Mouse (Mus musculus): ENCODE measurements around the gene Parg. TPM values are rescaled to one million over a fixed set of nuclear protein-coding genes. Genes with fewer than 3 reads are reported as not detected.
"Not testable (repeated sequence)": the region's sequence is repeated elsewhere in the genome, so short reads cannot be mapped to it uniquely, and the experiment has no call there.

Gene Parg
- 10 to 100 TPM; 37.3 to 42.6 (median 38.8) TPM for total RNA-seq (2022)

GRCm38 (mm10) chr14:32201791-32202451 is at the start of gene Parg, which contains the start of gene Timm23:
Gene Parg, plus strand, starts transcription at chr14:32201949.
Gene Timm23, minus strand, starts transcription at chr14:32201898.
- DNase-seq (ENCODE audit: low spot score in 2 of 2), result peak; percentile 78 to 79

DNA sequence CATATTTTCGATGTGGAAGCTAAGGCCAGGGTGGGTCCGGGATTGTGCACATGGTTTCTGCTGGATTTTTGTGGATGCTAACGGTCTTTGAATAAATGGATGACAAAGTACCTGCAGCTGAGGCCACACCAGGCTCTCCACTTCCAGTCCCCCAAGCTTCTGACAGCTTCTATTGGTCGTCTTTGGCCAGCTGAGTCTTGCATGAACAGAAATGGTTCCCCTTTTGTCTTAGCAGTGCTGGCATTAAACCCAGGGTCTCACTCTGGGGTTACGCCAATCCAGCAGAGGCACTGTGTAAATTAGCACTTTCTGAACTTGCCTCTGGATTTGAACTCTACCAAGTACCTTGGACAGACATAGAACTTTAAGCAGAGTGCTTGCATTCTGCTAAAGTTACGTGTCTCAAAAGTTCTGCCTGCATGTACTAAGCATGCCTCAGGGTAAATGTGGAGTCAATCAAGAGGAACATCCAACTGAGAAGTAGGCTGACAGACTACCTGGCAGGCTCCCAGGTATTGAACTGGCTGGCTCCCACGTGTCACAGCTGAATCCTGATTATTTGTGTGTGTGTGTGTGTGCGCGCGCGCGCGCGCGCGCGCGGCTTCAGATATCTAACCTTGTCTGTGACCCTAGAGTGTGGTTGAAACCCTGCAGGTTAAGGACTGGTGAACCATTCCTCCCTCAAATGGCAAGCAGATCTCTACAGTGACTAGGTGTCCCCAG is 49.3 kb upstream of the Parg start:
- no peak for DNase-seq (ENCODE audit: low spot score in 2 of 2)

GRCm38 (mm10) chr14:32153156-32153555 is 48.6 kb upstream of the Parg start:
- DNase-seq (ENCODE audit: low spot score in 2 of 2), result no peak

- no peak for DNase-seq (ENCODE audit: low spot score in 2 of 2)
Observed at GRCm38 (mm10) chr14:32154758-32155157, 47.0 kb upstream of the Parg start.

DNA sequence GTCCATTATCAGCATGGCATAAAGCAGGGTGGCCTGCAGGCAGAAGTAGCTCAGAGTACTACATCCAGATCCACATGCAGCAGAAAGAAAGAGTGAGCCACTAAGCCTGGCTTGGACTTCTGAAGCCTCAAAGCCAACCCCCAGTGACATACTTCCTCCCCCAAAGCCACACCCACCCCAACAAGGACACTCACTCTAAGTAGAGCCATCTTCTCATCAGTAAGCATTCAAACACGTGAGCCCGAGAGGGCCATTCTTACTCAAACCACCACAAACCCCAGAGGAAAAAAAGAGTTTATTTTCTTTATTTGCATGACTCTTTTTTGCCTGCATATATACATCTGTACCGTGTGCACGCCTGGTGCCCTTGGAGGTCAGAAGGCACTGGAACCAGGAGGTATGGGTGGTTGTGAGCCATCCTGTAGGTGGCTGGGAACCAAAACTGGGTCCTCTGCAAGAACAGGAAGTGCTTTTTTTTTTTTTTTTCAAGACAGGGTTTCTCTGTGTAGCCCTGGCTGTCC is 42.5 kb upstream of the Parg start:
- peak in 1 of 2 experiments; percentile 8 for DNase-seq (ENCODE audit: low spot score in 2 of 2)

- peak; percentile 97 to 98 for DNase-seq (ENCODE audit: low spot score in 2 of 2)
Observed at GRCm38 (mm10) chr14:32159690-32160246, 42.0 kb upstream of the Parg start, which contains the start of gene Ncoa4. Gene Ncoa4, plus strand, starts transcription at chr14:32159865.

DNA sequence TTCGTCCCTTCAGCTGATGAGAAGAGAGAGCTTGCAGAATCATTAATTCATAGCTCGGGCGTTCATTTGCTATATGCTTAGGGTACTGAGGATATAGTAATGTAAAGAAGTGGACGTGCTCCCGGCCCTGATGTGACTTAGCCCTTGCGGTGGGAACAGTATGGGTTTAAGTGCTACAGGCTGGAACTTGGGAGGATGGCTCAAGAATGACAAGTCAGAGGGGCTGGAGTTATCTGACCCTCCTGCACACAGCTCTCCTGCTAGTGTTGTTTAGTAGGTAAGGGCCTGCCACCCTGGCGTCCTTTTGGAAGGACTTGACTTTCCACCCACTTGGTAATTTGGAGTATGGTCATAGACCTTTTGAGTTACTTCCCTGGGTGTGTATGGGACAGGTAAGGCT is 41.2 kb upstream of the Parg start:
- no peak for DNase-seq (ENCODE audit: low spot score in 2 of 2)

- no peak for DNase-seq (ENCODE audit: low spot score in 2 of 2)
Observed at GRCm38 (mm10) chr14:32161090-32161885, 40.5 kb upstream of the Parg start.

GRCm38 (mm10) chr14:32162231-32162630 is 39.5 kb upstream of the Parg start:
- DNase-seq (ENCODE audit: low spot score in 2 of 2), result no peak

- no peak for DNase-seq (ENCODE audit: low spot score in 2 of 2)
Observed at GRCm38 (mm10) chr14:32163203-32163888, 38.4 kb upstream of the Parg start.

GRCm38 (mm10) chr14:32164173-32165051 is 37.3 kb upstream of the Parg start:
- DNase-seq (ENCODE audit: low spot score in 2 of 2), result no peak

DNA sequence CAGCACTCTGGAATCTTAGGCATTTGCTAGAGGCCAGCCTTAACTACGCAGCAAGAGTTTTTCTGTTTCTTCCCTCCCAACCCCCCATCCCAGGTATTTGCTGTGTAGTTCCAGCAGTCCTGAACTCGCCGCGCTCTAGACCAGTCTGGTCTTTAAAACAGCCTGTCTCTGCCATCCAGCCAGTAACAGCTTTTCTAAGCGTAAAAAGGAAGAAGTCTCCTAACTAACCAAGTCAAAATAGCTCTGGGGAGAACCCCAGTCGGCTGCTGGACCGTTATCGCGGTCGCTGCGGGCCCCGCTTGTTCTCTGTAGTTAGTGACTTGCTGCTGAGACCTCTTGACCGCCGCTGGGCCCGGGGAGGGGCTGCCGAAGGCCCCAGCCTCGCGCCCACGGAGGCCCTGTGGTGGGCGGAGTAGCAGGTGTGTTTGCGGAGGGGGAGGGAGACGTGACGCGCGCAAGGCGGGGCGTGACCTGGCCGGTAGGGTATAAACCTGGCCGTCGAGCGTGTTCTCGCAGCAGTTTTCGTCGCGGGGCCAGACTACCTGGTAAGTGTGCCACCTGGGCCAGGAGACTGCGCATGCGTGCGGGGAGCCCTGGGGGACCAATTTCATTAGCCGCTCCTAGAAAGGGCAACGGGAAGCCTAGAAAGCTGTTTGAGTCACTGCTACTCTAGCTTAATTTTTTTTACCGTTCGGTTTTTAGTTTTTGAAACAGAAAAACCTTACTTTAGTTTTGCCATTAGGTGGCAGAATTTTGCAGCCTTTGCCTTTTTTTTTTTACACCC is 36.3 kb upstream of the Parg start:
- peak; percentile 20 to 29 for DNase-seq (ENCODE audit: low spot score in 2 of 2)

- DNase-seq (ENCODE audit: low spot score in 2 of 2), result no peak
Observed at GRCm38 (mm10) chr14:32166062-32166441, 35.7 kb upstream of the Parg start.

DNA sequence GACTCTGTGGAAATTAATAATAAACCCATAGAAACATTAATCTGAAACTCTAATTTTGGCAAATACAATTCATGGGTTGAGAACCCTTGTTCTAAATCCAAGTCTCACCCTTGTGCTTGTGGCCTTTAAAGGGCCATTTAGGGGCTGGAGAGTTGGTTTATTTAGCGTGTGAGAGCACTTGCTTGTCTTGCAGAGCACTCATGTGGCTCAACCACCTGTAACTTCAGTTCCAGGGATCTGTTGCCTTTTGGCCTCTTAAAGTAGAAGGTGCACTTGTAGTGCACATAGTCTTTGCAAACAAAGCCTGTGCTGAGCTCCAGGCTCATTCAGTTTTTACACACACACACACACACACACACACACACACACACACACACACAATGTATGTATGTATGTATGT is 34.9 kb upstream of the Parg start:
- no peak for DNase-seq (ENCODE audit: low spot score in 2 of 2)

- no peak for DNase-seq (ENCODE audit: low spot score in 2 of 2)
Observed at GRCm38 (mm10) chr14:32167326-32167725, 34.4 kb upstream of the Parg start.

- no peak for DNase-seq (ENCODE audit: low spot score in 2 of 2)
Observed at GRCm38 (mm10) chr14:32168653-32169231, 33.0 kb upstream of the Parg start.

- DNase-seq (ENCODE audit: low spot score in 2 of 2), result no peak
Observed at GRCm38 (mm10) chr14:32170137-32170536, 31.6 kb upstream of the Parg start.

DNA sequence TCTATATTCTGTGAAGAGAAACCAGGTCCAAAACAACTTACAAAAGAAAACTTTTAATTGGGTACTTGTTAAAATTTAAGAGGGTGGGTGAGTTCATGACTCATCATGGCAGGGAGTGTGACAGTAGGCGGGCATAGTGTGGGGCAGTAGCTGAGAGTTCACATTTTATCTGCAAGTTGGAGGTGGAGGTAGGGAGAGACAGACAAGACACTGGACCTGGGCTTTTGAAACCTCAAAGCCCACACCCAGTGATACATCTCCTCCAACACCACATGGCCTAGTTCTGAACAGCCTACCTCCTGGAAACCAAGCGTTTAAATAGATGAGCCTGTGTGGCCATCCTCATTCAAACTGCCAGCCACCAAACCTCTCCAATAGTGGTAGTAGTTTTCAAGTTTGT is 26.4 kb upstream of the Parg start:
- no peak for DNase-seq (ENCODE audit: low spot score in 2 of 2)

DNA sequence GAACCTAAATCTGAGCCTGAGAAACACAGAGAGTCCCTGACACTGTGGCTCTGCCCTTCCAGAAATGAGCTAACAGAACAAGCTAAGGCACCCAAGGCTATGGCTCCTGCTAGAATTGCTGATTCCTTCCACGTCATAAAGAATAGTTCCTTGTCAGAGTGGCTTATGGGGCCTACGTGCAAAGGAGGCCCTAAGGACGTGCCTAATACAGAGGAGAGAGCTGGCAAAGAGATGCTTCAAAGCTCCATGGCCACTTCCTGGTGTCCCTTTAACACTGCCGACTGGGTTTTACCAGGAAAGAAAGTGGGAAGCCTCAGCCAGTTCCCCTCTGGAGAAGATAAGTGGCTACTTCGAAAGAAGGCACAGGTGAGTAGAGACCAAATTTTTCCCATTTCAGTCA is 25.2 kb upstream of the Parg start:
- DNase-seq (ENCODE audit: low spot score in 2 of 2), result not testable (repeated sequence)
